8 mouse cellular contexts compared by ENCODE assay signal in genomic region chr5:146844301-146844941, GRCm38 (mm10). TPM values are rescaled to one million over a fixed set of nuclear protein-coding genes. Genes with fewer than 3 reads are reported as not detected.
A peak's percentile ranks its signal among the peaks of the same experiment; 100 is the strongest.
DNase-seq lines count a peak whose midpoint lies in the region; ATAC-seq and TF ChIP-seq lines count a peak whose summit lies in the region.

No protein-coding gene starts in this region.

- DNase-seq in heart, adult 2 months: no peak
- no peak for DNase-seq in heart, postnatal 36 days
- peak; percentile 68 for DNase-seq in ES-CJ7 (ENCODE audit: low read depth, low spot score)
- DNase-seq in thymus, adult 2 months: no peak
- DNase-seq in frontal cortex, adult 2 months (ENCODE audit: extremely low spot score in 1 of 2, low spot score in 1 of 2): no peak
- no peak for DNase-seq in left cerebral cortex, adult 18-20 months (ENCODE audit: low spot score in 2 of 2)

- no peaks in the 10 kb centered on the region for H3K36me3 ChIP-seq in heart, adult 2 months (ENCODE audit: control insufficient read depth, insufficient read depth, low read length)
- no peaks in the 10 kb centered on the region for H3K36me3 ChIP-seq in thymus, adult 2 months (ENCODE audit: control insufficient read depth, insufficient read depth, low read length)

- peak overlapping the region; percentile 58 for H3K4me3 ChIP-seq in heart, adult 2 months
- no peak overlapping the region for H3K4me3 ChIP-seq in thymus, adult 2 months (ENCODE audit: control insufficient read depth, insufficient read depth, low read length)

- WGBS in heart, adult 2 months: 24% methylated on average over 6 of the region's 6 CpGs
- WGBS in thymus, adult 2 months: 30% methylated on average over 6 of the region's 6 CpGs

- TF ChIP-seq EP300 in heart, adult 2 months (IDR thresholded peaks at IDR 0.05; ENCODE audit: insufficient read depth, low read depth, low read length): no peak

- peak overlapping the region; percentile 49 for H3K9ac ChIP-seq in heart, adult 2 months (ENCODE audit: low read depth, low read length)

- no peaks in the 10 kb centered on the region for H3K27me3 ChIP-seq in heart, adult 2 months (ENCODE audit: control insufficient read depth, insufficient read depth, low read length)
- peaks cover 8% of the 10 kb centered on the region; the same call in 1 of the 2 replicates for H3K27me3 ChIP-seq in thymus, adult 2 months (ENCODE audit: control insufficient read depth, insufficient read depth, low read length)

- no peak for TF ChIP-seq POLR2A in heart, adult 2 months (IDR thresholded peaks at IDR 0.05; ENCODE audit: insufficient read depth, low read depth, low read length)
- TF ChIP-seq POLR2A in thymus, adult 2 months (IDR thresholded peaks at IDR 0.05; ENCODE audit: control insufficient read depth, extremely low read depth, insufficient read depth, low read length, poor library complexity): no peak

- peak; percentile 39 to 40; a peak in 2 of 4 replicates for ATAC-seq in hematopoietic stem cell, adult 5-6 weeks (replicated peaks in 1 of 2; ENCODE audit: insufficient read depth in 1 of 2, low FRiP score in 2 of 2, low TSS enrichment in 1 of 2, low read depth in 1 of 2, poor library complexity in 2 of 2, severe bottlenecking in 2 of 2)
- peak; percentile 36 for ATAC-seq in megakaryocyte-erythroid progenitor cell, adult 5-6 weeks (replicated peaks; ENCODE audit: low FRiP score, low TSS enrichment, poor library complexity, severe bottlenecking)

- peak overlapping the region; percentile 65 for H3K27ac ChIP-seq in heart, adult 2 months
- no peak overlapping the region for H3K27ac ChIP-seq in thymus, adult 2 months (ENCODE audit: control insufficient read depth, insufficient read depth, low read length)

- peak; percentile 60 for TF ChIP-seq CTCF in heart, adult 2 months (IDR thresholded peaks at IDR 0.05)
- no peak for TF ChIP-seq CTCF in thymus, adult 2 months (IDR thresholded peaks at IDR 0.05; ENCODE audit: borderline replicate concordance, control insufficient read depth, extremely low read depth, insufficient read depth, low read length, poor library complexity)

- H3K79me2 ChIP-seq in heart, adult 2 months (replicated peaks; ENCODE audit: control insufficient read depth, insufficient read depth, low read length): no peaks in the 10 kb centered on the region

- peaks cover 5% of the 10 kb centered on the region for H3K4me1 ChIP-seq in heart, adult 2 months (ENCODE audit: control insufficient read depth, insufficient read depth, low read length)
- H3K4me1 ChIP-seq in thymus, adult 2 months (replicated peaks; ENCODE audit: control insufficient read depth, insufficient read depth, low read length): no peaks in the 10 kb centered on the region; the same call in 1 of the 2 replicates

- intact Hi-C loops in heart, adult 2 months (cut with DNase I): loop anchor here (2.0 to 10.0 kb wide), 2 partner anchors 120 to 138 kb away; partner anchors contain the start of gene Mtif3
- intact Hi-C loops in heart, postnatal 36 days (cut with DNase I): loop anchor here (2.0 to 10.0 kb wide), 2 partner anchors 60 to 230 kb away; partner anchors contain the start of genes Lnx2 and Polr1d

RNA-seq across cellular contexts. Expression of gene Rasl11a, which starts 0.5 kb away (rescaled TPM):
- total RNA-seq in heart, adult 2 months (2021): 1 to 10 TPM; 1.8 to 3.7 TPM
- polyA plus RNA-seq in heart, adult 2 months (2012; rRNA removed): 2.7 and 2.9 TPM in 2 replicates
- total RNA-seq in heart, postnatal 36 days (2021): 1 to 10 TPM; 3.8 to 4.3 TPM
- total RNA-seq in hematopoietic stem cell, adult 5-6 weeks (2017): 1.5 and 16.3 TPM in 2 replicates
- total RNA-seq in megakaryocyte-erythroid progenitor cell, adult 5-6 weeks (2014; fragmentation: Nextera tagmentation): not detected in 2 replicates
- total RNA-seq in megakaryocyte-erythroid progenitor cell, adult 5-6 weeks (2017): 3.7 TPM in 1 of 2 replicates, not detected in the other
- polyA plus RNA-seq in thymus, adult 2 months (2012; rRNA removed): 2.5 and 3.2 TPM in 2 replicates
- polyA plus RNA-seq in frontal cortex, adult 2 months (2012; rRNA removed): 6.2 and 6.9 TPM in 2 replicates
- total RNA-seq in left cerebral cortex, adult 18-20 months (2021): 10 to 100 TPM; 10.8 to 11.6 TPM

RNA-seq across cellular contexts. Expression of gene Rpl21, which starts 11.7 kb away (rescaled TPM):
- total RNA-seq in heart, adult 2 months (2021): 100 to 1,000 TPM; 119 to 143 TPM
- 44.4 and 61.1 TPM in 2 replicates for polyA plus RNA-seq in heart, adult 2 months (2012; rRNA removed)
- 100 to 1,000 TPM; 132 to 153 TPM for total RNA-seq in heart, postnatal 36 days (2021)
- 2,651 and 2,978 TPM in 2 replicates for total RNA-seq in hematopoietic stem cell, adult 5-6 weeks (2017)
- 2,306 and 2,977 TPM in 2 replicates for total RNA-seq in megakaryocyte-erythroid progenitor cell, adult 5-6 weeks (2014; fragmentation: Nextera tagmentation)
- total RNA-seq in megakaryocyte-erythroid progenitor cell, adult 5-6 weeks (2017): 2,430 and 3,681 TPM in 2 replicates
- 58.2 and 60.9 TPM in 2 replicates for polyA plus RNA-seq in thymus, adult 2 months (2012; rRNA removed)
- polyA plus RNA-seq in frontal cortex, adult 2 months (2012; rRNA removed): 452 and 463 TPM in 2 replicates
- 100 to 1,000 TPM; 178 to 190 TPM for total RNA-seq in left cerebral cortex, adult 18-20 months (2021)

RNA-seq across cellular contexts. Expression of gene Usp12, which starts 49.6 kb away (rescaled TPM):
- 10 to 100 TPM; 16.8 to 17.2 TPM for total RNA-seq in heart, adult 2 months (2021)
- 6.0 and 12.4 TPM in 2 replicates for polyA plus RNA-seq in heart, adult 2 months (2012; rRNA removed)
- 10 to 100 TPM; 15.5 to 17.1 TPM for total RNA-seq in heart, postnatal 36 days (2021)
- total RNA-seq in hematopoietic stem cell, adult 5-6 weeks (2017): 47.4 and 48.2 TPM in 2 replicates
- 5.8 and 7.2 TPM in 2 replicates for total RNA-seq in megakaryocyte-erythroid progenitor cell, adult 5-6 weeks (2014; fragmentation: Nextera tagmentation)
- 13.9 and 14.1 TPM in 2 replicates for total RNA-seq in megakaryocyte-erythroid progenitor cell, adult 5-6 weeks (2017)
- 13.1 and 13.7 TPM in 2 replicates for polyA plus RNA-seq in thymus, adult 2 months (2012; rRNA removed)
- polyA plus RNA-seq in frontal cortex, adult 2 months (2012; rRNA removed): 33.9 and 35.9 TPM in 2 replicates
- 10 to 100 TPM; 56.6 to 61.1 TPM for total RNA-seq in left cerebral cortex, adult 18-20 months (2021)

Comparison
In these comparisons a context has a peak if more than half of its experiments do, and no peak if none do; other contexts are left out.
1. RNA of gene Rpl21, which starts 11.7 kb away (total RNA-seq): 2,651 to 2,978 TPM in hematopoietic stem cell, adult 5-6 weeks and 2,306 to 3,681 TPM in megakaryocyte-erythroid progenitor cell, adult 5-6 weeks; 178 to 190 TPM in left cerebral cortex, adult 18-20 months, 132 to 153 TPM in heart, postnatal 36 days and 119 to 143 TPM in heart, adult 2 months; every median in the first group is over 10 times any median in the second.